Mouse (Mus musculus) limb, embryonic 14.5 days (tissue): ENCODE data around the gene 4921536K21Rik. TPM values are rescaled to one million over a fixed set of nuclear protein-coding genes. Genes with fewer than 3 reads are reported as not detected.

Experiments used
- ATAC-seq: fragments of 200-750 bp; cut with Nextera tagmentation; 2 replicates; pipeline ENCODE4 v1.8.0; 2017; ENCODE audit warnings: low read depth, moderate number of reproducible peaks, moderate TSS enrichment; ENCODE audit not compliant: low FRiP score
- DNase-seq: peaks from one replicate; pipeline ENCODE4 v3.0.0-alpha.2; 2015; ENCODE audit warnings: low spot score
- H3K27ac ChIP-seq: fragments of 300-500 bp; sonication (generic); replicated peaks from 2 replicates; pipeline ENCODE4 v1.5.1; 2014; ENCODE audit warnings: low read depth, mild to moderate bottlenecking, low read length, moderate library complexity, mixed read lengths
- H3K27me3 ChIP-seq: fragments of 300-500 bp; sonication (generic); 2 replicates; pipeline ENCODE4 v1.6.1; 2014; ENCODE audit warnings: low read length, mixed read lengths; ENCODE audit not compliant: control insufficient read depth, insufficient read depth
- H3K36me3 ChIP-seq: fragments of 300-500 bp; sonication (generic); 2 replicates; pipeline ENCODE4 v1.6.1; 2014; ENCODE audit warnings: mild to moderate bottlenecking, low read length, moderate library complexity, mixed read lengths; ENCODE audit not compliant: control insufficient read depth, insufficient read depth
- H3K4me1 ChIP-seq: fragments of 300-500 bp; sonication (generic); 2 replicates; pipeline ENCODE4 v1.6.1; 2014; ENCODE audit warnings: antibody characterized with exemption, low read length, mixed read lengths; ENCODE audit not compliant: control insufficient read depth, insufficient read depth
- H3K4me2 ChIP-seq: fragments of 300-500 bp; sonication (generic); replicated peaks from 2 replicates; pipeline ENCODE4 v1.6.1; 2014; ENCODE audit warnings: low read depth, mild to moderate bottlenecking, low read length, moderate library complexity; ENCODE audit not compliant: severe bottlenecking
- H3K4me3 ChIP-seq: fragments of 300-500 bp; sonication (generic); replicated peaks from 2 replicates; pipeline ENCODE4 v1.5.1; 2014; ENCODE audit warnings: low read length
- H3K9ac ChIP-seq: fragments of 300-500 bp; sonication (generic); 2 replicates; pipeline ENCODE4 v1.6.1; 2014; ENCODE audit warnings: mild to moderate bottlenecking, low read depth, low read length, moderate library complexity; ENCODE audit not compliant: severe bottlenecking
- H3K9me3 ChIP-seq: fragments of 300-500 bp; sonication (generic); 2 replicates; pipeline ENCODE4 v1.6.1; 2016; ENCODE audit warnings: low read length; ENCODE audit not compliant: control insufficient read depth
- POLR2A ChIP-seq: fragments of 200-500 bp; IDR thresholded peaks from 2 replicates; pipeline ENCODE4 v1.8.0; 2012; ENCODE audit warnings: inconsistent platforms, mild to moderate bottlenecking, moderate library complexity, borderline replicate concordance; ENCODE audit not compliant: insufficient read depth, insufficient read length; ENCODE audit errors: extremely low read depth
- WGBS: fragments of 180-500 bp; shearing (Covaris S2); extraction: QIAGEN DNeasy Blood & Tissue Kit; methylation state at CpG from one replicate; pipeline ENCODE4 v1.1.7; 2014; 5-methylcytosine and 5-hydroxymethylcytosine counted together
- polyA plus RNA-seq, 2 experiments: library from polyadenylated mRNA; depleted of rRNA in 1 of 2; stranded (reverse) in 1 of 2; unstranded in 1 of 2; fragments of >200 nt; fragmentation: Nextera tagmentation in 1 of 2; extraction: Ambion mirVana in 1 of 2; gene quantifications; 2 replicates each; pipeline versions ENCODE4 v1.2.1 to v1.2.3; 2012 to 2014

The 4921536K21Rik gene
- polyA plus RNA-seq, 2 experiments: 0.23 TPM; not detected in 1

DNA sequence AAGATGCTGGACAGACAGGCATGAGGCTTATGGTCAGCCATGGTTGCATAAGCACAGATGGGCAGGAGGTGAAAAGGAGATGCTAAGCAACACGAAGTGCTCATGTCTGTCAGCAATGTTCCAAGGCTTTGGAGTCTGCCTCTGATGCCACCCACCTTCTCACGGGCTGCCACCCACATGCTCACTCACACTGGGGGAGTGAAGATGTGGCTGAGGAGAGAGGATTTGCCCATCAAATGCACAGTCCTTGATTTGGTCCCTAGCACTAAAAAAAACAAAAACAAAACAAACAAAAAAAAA is 44.6 kb downstream of the 4921536K21Rik start:
- H3K27me3 ChIP-seq: no peaks in the 10 kb centered on the region
- H3K9me3 ChIP-seq: no peaks in the 10 kb centered on the region
- no peak for TF ChIP-seq POLR2A
- DNase-seq: no peak
- H3K27ac ChIP-seq: no peak overlapping the region
- H3K4me2 ChIP-seq: no peak overlapping the region
- H3K4me1 ChIP-seq: no peaks in the 10 kb centered on the region
- H3K36me3 ChIP-seq: no peaks in the 10 kb centered on the region
- no peak for ATAC-seq
- H3K9ac ChIP-seq: no peak overlapping the region
- WGBS: 88% methylated on average over 2 of the region's 2 CpGs
- no peak overlapping the region for H3K4me3 ChIP-seq

DNA sequence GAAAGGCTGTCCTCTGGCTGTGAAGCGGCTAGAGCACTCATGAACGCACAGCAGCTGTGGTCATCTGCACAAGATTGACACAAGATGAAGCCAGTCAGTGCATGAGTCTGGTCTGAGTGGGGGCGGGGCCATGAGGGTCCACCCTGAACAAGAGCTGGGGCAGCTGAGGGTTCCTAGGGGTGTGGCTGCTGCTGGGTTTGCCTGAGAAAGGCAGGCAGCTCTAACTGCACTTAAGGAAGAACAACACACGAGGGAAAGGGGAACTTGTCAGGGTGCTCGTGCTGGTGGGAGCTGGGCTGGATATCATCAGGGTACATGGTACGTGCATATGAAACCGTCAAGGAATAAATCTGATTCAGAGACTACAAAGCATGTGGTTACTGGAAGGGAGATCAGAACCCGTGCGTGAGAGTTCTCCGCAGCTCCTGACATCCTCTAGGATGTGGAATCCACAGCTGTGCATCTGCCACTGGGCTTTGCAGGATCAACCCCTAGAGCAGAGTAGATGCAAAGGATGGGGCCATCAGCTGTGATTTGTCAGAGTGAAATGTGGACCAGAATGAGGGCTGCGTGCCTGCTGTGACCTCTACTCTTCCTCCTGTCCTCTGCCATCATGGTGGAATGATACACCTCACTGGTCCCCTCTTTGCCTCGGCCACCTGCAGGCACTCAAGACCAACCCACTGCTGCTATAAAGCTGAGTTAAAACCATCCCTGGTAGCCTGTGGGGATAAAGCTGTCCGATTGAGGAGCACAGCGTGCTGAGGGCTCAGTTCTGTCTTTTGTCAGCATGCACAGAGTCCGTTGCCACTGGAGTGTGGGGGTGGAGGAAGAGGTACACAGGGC is 45.2 kb downstream of the 4921536K21Rik start:
- no peaks in the 10 kb centered on the region for H3K36me3 ChIP-seq
- 82% methylated on average over 15 of the region's 15 CpGs for WGBS
- no peak for ATAC-seq
- no peaks in the 10 kb centered on the region for H3K27me3 ChIP-seq
- no peak overlapping the region for H3K4me2 ChIP-seq
- no peaks in the 10 kb centered on the region for H3K9me3 ChIP-seq
- H3K4me3 ChIP-seq: no peak overlapping the region
- no peak overlapping the region for H3K9ac ChIP-seq
- no peaks in the 10 kb centered on the region for H3K4me1 ChIP-seq
- no peak for TF ChIP-seq POLR2A
- no peak for DNase-seq
- H3K27ac ChIP-seq: no peak overlapping the region

DNA sequence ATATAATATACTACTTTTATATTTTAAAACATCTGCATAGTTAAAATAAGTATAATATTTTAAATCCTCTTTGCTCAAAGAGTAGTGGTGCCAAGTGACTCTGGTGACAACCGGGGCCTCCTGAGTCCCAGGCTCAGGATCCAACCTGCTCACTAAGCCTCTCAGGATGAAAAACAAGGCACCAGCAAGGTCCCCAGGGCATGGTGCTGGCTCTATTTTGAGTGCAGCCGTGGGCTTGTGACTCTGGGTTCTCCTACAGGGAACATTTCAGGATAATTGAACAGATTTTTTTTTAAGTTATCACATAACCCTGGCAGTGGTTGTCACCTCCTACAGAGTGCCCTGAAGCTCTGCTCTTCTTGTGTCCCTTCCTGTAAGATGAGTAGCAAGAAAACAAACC is 48.5 kb downstream of the 4921536K21Rik start:
- Histone ChIP-seq H3K4me3 (no peak overlapping the region), H3K9ac (no peak overlapping the region), H3K27ac (no peak overlapping the region), H3K36me3 (no peaks in the 10 kb centered on the region), H3K9me3 (no peaks in the 10 kb centered on the region), H3K27me3 (no peaks in the 10 kb centered on the region), H3K4me2 (no peak overlapping the region), H3K4me1 (no peaks in the 10 kb centered on the region)
- no peak for ATAC-seq
- no peak for DNase-seq
- no peak for TF ChIP-seq POLR2A
- WGBS: 51% methylated on average over 2 of the region's 2 CpGs

DNA sequence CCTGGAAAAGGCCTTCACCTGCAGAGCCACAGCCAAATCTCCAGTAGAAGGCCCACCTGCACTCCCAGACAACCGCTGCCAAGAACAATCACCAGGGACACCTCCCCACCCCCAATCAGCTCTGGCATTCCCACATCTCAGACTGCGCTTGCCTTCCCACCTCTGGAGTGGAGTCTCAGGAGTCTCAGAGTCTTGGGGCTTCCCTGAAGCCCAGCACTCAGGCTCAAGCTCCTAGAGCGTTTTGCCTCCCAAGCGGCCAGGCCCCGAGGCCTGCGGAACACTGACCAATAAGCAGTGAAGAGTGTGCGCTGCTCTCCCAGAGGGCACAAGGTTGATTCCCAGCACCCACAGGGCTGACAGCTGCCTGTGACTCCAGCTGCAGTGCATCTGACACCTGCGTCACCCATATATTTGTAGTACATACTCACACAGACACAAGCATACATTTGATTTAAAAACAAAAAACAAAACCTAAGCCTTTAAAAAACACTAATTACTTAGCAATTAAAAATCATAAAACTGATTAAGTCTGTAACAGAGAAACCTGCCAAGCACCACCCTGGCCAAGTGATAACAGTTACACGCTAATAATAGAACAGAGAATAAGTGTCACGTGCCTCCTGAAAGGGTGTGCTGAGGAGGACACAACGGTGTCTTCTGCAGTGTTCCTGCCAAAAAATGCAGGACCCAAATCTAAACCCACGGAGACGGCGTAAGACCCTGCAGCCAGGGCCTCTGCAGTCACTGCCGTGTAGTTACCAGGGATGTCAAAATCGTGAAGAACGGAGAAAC is 50.8 kb downstream of the 4921536K21Rik start:
- H3K36me3 ChIP-seq: no peaks in the 10 kb centered on the region
- no peaks in the 10 kb centered on the region for H3K9me3 ChIP-seq
- no peak overlapping the region for H3K9ac ChIP-seq
- H3K27me3 ChIP-seq: no peaks in the 10 kb centered on the region
- no peak overlapping the region for H3K4me3 ChIP-seq
- H3K27ac ChIP-seq: no peak overlapping the region
- 78% methylated on average over 17 of the region's 17 CpGs for WGBS
- H3K4me1 ChIP-seq: no peaks in the 10 kb centered on the region
- TF ChIP-seq POLR2A: no peak
- DNase-seq (no peak), ATAC-seq (no peak)
- no peak overlapping the region for H3K4me2 ChIP-seq

Other genes starting within 250 kb of the 4921536K21Rik start
- gene Morc2a, start 245.9 kb downstream of the 4921536K21Rik start, polyA plus RNA-seq (2012; rRNA removed): 33.3 and 35.8 TPM in 2 replicates
- 24.2 and 29.2 TPM in 2 replicates for gene Morc2a, start 245.9 kb downstream of the 4921536K21Rik start, polyA plus RNA-seq (2014; fragmentation: Nextera tagmentation; extraction: Ambion mirVana)
- gene Osbp2, start 31.2 kb downstream of the 4921536K21Rik start, polyA plus RNA-seq (2012; rRNA removed): 0.77 and 0.86 TPM in 2 replicates
- 1.3 and 1.5 TPM in 2 replicates for gene Osbp2, start 31.2 kb downstream of the 4921536K21Rik start, polyA plus RNA-seq (2014; fragmentation: Nextera tagmentation; extraction: Ambion mirVana)
- 6.3 and 7.6 TPM in 2 replicates for gene Dusp18, start 142 bp upstream of the 4921536K21Rik start, polyA plus RNA-seq (2012; rRNA removed)
- gene Dusp18, start 142 bp upstream of the 4921536K21Rik start, polyA plus RNA-seq (2014; fragmentation: Nextera tagmentation; extraction: Ambion mirVana): 8.0 and 8.5 TPM in 2 replicates
- gene Slc35e4, start 19.6 kb upstream of the 4921536K21Rik start, polyA plus RNA-seq (2012; rRNA removed): 4.8 and 5.7 TPM in 2 replicates
- gene Slc35e4, start 19.6 kb upstream of the 4921536K21Rik start, polyA plus RNA-seq (2014; fragmentation: Nextera tagmentation; extraction: Ambion mirVana): 3.7 and 4.6 TPM in 2 replicates
- gene Tcn2, start 37.1 kb upstream of the 4921536K21Rik start, polyA plus RNA-seq (2012; rRNA removed): 51.5 and 59.9 TPM in 2 replicates
- gene Tcn2, start 37.1 kb upstream of the 4921536K21Rik start, polyA plus RNA-seq (2014; fragmentation: Nextera tagmentation; extraction: Ambion mirVana): 51.7 and 54.3 TPM in 2 replicates
- 62.5 and 68.4 TPM in 2 replicates for gene Pes1, start 68.9 kb upstream of the 4921536K21Rik start, polyA plus RNA-seq (2012; rRNA removed)
- gene Pes1, start 68.9 kb upstream of the 4921536K21Rik start, polyA plus RNA-seq (2014; fragmentation: Nextera tagmentation; extraction: Ambion mirVana): 58.0 and 60.6 TPM in 2 replicates
- gene 4930556J24Rik, start 81.7 kb upstream of the 4921536K21Rik start, polyA plus RNA-seq (2012; rRNA removed): not detected in 2 replicates
- gene 4930556J24Rik, start 81.7 kb upstream of the 4921536K21Rik start, polyA plus RNA-seq (2014; fragmentation: Nextera tagmentation; extraction: Ambion mirVana): 0.17 TPM in 1 of 2 replicates, not detected in the other
- gene Gal3st1, start 88.5 kb upstream of the 4921536K21Rik start, polyA plus RNA-seq (2012; rRNA removed): 5.9 and 8.3 TPM in 2 replicates
- gene Gal3st1, start 88.5 kb upstream of the 4921536K21Rik start, polyA plus RNA-seq (2014; fragmentation: Nextera tagmentation; extraction: Ambion mirVana): 3.1 TPM in 2 replicates
- gene Sec14l4, start 136.4 kb upstream of the 4921536K21Rik start, polyA plus RNA-seq (2012; rRNA removed): 0.11 and 0.13 TPM in 2 replicates
- 0.14 and 0.32 TPM in 2 replicates for gene Sec14l4, start 136.4 kb upstream of the 4921536K21Rik start, polyA plus RNA-seq (2014; fragmentation: Nextera tagmentation; extraction: Ambion mirVana)
- gene Sec14l3, start 169.7 kb upstream of the 4921536K21Rik start, polyA plus RNA-seq (2012; rRNA removed): not detected in 2 replicates
- not detected in 2 replicates for gene Sec14l3, start 169.7 kb upstream of the 4921536K21Rik start, polyA plus RNA-seq (2014; fragmentation: Nextera tagmentation; extraction: Ambion mirVana)
- gene Mtfp1, start 200.3 kb upstream of the 4921536K21Rik start, polyA plus RNA-seq (2012; rRNA removed): 4.7 and 5.9 TPM in 2 replicates
- 5.3 and 5.9 TPM in 2 replicates for gene Mtfp1, start 200.3 kb upstream of the 4921536K21Rik start, polyA plus RNA-seq (2014; fragmentation: Nextera tagmentation; extraction: Ambion mirVana)
- 5.1 and 5.8 TPM in 2 replicates for gene Sec14l2, start 228.3 kb upstream of the 4921536K21Rik start, polyA plus RNA-seq (2012; rRNA removed)
- 1.4 and 1.7 TPM in 2 replicates for gene Sec14l2, start 228.3 kb upstream of the 4921536K21Rik start, polyA plus RNA-seq (2014; fragmentation: Nextera tagmentation; extraction: Ambion mirVana)
- gene Rnf215, start 240.1 kb upstream of the 4921536K21Rik start, polyA plus RNA-seq (2012; rRNA removed): 57.1 and 62.6 TPM in 2 replicates
- gene Rnf215, start 240.1 kb upstream of the 4921536K21Rik start, polyA plus RNA-seq (2014; fragmentation: Nextera tagmentation; extraction: Ambion mirVana): 40.7 and 49.8 TPM in 2 replicates